Mouse (Mus musculus) WW6 (cell line): ENCODE data around the gene Hs6st2.

Experiments used
- DNase-seq: peaks from one replicate; pipeline ENCODE4 v3.0.0-alpha.2; 2013; ENCODE audit warnings: low read depth, low spot score

The Hs6st2 gene

DNA sequence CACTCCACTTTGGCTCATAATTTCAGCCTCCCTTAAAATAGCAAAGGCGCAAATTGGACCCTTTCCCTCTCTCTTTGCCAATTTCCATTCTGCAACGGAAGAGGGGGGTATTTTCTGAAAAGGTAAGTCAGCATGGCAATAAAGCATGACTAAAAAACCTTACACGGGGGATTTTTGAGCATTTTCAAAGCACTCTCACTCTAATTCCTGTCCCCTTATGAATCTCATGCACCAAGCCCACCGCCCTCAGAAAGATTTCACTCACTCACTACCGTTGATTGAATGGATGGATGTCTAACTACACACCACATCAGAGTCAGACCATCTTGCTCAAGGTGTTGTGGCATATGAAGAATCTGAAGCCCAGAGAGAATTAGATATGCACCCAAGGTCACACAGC, at the start of gene Hs6st2:
Gene Hs6st2 (minus strand): TSS at position 101 of the 400 bp plus-strand sequence.
- no peak for DNase-seq

DNA sequence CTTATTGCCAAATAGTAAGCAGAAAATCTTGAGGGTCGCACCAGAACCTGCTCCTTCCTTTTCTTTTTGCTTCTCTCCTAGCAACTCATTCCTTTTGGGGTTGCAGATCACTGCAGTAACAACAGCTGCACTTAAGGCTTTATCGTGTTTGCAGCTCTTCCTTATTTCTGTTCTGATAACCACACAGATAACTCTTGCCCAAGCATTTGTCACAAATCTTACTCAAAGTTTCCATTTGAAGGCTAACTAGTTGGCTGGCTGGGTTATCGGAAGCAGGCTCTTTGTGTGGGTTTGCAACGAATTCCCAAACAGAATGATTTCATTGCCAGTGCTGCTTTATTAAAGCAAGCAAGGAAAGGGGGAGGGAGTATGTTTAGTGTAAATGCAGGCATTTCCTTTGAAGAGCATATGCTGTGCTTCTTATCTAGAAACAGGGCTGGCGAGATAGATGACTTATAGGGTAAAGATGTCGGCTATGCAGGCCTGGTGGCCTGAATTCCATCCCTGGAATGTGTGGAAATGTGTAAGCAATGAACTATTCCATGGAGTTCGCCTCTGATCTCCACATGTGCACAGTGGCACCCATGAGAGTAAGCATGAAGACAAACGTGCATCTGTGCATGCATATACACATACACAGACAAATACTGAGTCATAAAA, 32.6 kb upstream of the Hs6st2 start:
- no peak for DNase-seq

DNA sequence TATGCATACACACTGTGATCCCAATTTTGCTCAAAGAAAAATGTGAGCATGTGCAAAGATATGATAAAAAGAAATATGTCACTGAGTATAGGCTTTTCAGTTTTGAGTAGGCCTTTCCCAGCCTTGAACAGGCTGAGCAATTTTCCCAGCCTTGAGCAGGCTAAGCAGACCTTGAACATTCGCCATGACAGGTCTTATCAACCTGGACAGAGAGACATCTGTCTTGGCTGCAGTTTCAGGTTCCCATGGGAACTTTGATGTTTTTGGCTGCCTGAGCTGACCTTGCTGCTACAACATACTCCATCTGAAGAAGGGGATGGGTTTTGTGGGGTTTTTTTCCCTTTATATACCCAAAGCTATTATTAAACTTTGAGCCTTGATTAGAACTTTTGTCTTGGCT, 31.3 kb upstream of the Hs6st2 start:
- no peak for DNase-seq

DNA sequence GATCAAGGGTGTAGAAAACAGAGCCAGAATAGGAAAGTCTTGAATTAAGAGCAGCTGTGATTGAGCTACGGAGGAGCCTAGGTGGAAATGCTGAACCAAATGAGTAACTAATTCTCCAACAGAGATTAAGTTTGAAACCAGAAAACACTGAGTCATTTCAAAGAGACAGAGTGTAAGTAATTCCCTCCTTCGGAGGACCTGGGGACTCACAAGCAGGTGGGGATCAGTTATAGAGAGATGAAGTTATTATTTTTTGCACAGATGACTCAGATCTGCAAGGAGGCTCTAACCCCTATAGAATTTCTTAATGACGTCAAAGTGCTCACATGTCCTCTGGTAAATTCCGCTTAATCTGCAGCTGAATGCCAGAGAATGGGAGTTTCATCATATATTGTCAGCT, 21.2 kb upstream of the Hs6st2 start:
- DNase-seq = no peak

DNA sequence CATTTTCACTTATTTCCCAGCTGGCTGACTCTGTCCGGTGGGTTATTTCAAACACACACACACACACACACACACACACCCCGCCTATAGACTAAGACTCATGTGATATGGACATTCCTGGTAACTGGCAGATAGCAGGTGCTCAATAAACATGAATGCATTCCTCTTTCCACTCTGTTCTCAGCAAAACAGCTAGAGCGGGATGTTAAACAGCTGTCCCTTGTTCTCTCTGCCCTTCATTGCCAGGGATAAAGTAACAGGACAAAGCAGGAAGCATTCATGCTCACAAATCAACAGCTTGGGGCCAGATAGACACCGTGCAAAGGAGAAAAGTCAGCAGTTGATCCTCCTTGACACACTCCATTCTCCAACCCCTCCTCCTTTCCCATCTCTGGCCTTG, 17.4 kb upstream of the Hs6st2 start:
- DNase-seq = no peak

DNA sequence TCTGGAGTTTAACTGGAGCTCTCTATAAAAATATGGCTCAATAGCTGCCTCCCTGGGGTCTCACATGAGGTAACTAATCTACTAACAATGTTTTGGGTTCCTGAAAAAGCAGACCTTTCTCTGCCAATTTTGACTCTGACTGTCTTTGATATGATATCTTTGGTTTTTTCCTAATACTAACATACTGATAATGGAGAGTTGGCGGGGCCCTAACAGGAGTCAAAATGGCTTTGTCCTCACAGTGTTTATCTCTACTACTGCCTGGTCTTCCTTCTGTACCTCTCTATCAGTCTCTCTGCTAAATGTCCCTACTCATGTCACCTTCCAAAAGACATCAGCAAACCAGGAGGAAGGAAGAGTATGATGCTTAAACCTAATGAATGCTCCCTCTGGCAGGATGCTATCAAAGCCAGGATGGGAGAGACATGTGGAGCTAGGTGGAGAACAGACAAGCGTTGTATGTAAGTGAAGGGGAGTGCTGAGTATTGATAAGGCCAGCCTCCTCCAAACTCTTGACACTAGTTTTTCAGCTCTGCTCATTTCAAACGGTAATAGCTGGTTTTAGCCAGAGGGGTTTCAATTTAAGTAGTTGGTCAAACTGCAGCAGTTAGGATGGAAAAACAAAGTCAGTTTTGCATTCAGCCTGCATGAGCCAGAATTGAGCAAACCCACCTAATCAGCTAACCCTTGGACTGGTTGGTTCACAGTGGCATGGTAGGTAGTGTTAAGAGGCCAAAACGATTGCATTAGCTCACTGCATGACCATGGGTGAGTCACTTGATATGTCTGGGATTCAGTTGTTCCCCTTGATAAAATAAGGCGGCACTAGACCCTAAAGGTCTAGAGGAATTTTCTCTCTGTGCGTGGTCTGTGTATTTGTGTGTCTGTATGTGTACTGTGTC, 4.6 kb upstream of the Hs6st2 start:
- DNase-seq = no peak

DNA sequence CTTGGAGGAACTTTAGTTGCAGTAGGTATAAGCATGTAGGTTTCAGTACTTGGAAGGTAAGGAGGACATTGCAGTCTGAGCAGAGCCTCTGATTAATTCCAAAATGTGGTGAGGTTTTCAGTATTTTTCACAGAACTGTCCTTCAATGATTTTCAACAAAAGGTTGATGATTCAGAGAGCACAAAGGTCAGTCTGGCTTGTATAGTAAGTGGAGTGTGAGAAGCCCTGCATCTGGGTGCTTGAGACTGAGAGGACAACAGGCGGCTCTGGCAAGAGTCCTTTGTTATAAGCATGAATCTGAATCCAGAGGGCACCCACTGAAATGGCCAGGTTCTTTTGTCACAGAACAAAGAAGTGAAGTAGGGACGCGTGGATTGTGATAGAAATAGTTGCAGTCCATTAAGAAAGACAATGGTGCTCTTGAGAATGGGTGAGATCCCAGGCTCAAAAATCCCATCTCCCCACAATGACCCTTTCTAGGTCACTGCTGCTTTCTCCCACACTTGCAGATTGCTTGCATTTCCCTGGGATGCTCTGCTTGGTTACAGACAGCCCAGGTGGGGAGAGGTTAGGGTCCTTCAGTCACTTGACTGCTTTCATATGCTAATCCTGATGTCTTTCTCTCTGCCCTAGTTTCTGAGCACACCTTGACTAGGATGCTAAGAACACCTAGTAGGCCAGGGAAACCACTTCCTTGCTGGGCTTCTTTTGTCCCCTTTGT, 2.8 kb upstream of the Hs6st2 start:
- no peak for DNase-seq

DNA sequence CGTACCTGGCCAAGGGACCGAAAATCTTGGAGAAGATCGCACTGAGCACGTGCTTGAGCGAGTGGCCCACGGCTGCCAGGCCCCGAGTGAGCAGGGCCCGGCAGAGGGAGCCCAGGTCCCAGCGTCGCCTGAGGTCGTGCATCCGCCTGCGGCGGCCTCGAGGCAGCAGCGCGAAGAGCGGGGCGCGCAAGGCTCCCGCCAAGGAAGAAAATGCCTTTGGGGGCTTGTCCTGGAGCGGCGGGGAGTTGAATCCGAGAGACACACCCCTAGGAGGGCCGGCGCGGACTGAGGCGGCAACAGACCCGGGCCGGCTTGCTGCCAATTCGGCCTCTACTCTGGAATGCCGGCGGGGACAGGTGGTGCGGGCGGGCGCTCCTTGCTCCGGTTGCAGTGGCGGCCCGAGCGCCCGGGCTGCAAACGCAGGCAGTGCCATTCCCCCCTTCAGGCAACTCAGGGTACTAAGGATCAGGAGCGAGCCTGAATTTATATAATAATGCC, 437 bp downstream of the Hs6st2 start:
- no peak for DNase-seq

DNA sequence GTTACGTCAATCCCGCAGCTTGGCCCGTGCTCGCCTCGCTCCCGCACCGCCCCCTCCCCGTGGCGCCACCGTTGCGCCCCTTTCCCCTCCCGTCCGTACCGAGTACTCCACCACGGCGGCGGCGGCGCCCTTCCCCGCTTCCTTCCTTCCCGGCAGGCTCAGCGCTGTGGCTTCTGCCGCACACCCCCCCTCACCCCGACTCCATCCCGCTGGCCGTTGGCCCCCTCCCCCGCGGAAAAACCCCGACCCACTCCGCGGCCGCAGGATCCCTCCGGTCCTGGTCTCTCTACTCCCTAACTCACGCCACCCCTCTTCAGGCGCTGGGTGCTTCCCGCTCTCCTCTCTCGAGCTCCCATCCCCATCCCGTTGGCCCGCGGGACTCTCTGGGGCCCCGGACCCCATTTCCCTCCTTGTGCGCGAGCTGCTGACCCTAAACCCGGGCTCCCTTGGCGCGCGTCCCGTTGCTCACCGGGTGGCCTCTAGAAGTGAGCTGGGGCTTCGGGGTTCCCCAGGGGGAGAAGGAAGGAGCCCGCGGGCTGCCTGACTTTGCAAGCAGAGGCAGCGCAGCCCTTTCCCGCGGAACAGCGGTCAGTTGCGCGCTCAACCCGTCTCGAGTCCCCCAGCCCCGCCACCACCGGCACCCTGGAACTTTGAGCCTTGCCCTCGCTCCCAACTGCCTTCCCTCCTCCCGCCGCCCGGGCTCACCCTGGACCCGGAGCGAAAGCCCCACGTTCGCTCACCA, 1.1 kb downstream of the Hs6st2 start:
- DNase-seq = no peak

DNA sequence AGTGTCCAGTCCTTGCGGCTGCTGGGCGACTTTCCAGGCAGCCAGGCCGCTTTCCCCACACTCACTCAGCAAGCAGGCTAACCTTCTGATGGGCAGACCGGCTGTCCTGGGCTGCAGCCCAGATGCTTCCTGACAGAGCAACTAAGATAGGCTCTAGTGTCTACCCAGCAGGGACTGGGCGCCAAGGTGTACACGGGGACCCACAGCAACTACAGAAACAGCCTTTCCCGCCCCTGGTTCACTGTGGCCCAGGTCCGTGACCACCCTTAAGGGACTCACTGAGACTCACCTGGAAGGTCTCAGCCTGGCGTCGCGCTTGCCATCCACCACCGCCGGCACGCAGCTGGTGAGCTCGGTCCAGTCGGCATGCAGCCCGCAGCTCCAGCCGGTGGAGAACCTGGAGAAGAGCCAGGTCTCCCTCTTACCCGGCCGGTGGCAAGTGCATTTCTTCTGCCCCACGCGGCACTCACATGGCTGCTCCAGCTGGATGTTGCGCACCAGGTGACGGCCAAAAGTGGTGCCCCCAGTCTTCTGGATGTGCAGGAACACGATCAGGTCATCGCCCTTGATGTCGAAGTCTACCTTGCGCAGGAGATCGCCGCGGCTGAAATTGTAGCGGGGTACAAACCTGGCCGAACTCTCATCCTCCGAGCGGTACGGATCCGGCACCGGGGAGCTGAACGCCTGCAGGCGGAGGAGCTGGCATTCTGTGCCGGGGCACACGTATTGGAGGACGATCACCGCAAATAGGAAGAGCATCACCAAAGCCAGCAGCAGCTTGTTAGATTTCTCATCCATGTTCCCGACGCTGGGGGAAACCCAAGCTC, 1.8 kb downstream of the Hs6st2 start:
- no peak for DNase-seq

DNA sequence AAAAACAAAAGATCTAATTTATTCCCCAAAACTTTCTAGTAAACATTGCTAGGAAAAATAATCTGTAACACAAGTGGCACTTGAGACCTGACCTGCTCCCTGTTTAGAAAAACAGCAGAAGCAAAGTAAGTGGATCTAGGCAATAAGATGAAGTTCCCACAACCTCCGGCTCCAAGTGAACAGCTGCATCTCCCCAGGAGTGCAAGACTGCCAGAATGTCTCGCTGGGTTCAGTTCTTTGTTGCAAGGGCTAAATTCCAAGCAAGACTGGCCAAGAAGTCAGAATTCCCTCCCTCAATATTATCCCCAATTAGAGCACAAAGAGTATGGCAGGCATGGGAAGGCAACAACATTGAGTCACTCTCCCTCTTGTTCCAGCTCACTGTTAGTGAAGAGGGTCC, 23.4 kb downstream of the Hs6st2 start:
- no peak for DNase-seq

DNA sequence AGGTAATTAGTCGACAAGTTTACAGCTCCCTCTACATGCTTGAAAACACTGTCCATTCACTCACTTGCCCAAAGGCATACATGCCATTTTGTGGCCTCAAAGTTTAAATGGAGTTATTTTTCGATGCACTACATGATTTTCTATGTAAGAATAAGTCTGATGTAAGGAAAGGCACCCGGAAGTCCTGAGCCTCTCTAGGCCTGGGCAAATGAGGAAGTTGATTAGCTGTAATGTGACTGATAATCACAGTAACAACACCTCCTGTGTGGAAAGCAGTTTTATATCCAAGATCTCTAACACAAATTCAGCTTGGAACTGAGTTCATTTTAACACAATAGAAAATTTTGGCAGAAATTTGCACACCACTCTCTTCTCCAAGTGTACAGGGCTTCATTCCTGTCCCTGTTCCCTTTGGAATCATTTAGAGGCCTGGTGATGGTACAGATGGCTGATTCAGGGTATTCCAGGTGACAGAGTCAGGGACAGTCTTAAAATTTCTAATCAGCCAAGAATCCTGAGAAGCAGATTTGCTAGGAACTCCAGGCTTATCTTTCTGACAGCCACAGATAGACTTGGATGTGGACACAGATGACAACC, 38.9 kb downstream of the Hs6st2 start:
- no peak for DNase-seq

DNA sequence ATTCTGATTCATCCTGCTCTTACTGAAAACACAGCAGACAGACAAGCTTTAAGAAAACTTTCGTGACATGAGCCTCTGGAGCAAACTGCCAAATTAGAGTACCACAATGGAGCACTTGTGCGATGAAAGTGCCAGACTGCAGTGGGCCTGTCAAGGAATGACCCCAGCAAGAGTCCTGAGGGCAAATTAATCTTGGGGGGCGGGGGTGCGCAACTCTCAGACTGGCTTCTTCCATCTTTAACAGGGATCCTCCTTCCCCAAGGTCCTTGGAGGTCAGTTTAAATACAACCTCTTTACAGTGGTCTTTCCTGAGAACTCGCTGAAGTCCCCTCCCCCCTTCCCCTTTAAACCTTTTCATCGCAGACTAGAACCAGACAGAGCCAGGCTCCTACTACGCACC, 45.9 kb downstream of the Hs6st2 start:
- no peak for DNase-seq

DNA sequence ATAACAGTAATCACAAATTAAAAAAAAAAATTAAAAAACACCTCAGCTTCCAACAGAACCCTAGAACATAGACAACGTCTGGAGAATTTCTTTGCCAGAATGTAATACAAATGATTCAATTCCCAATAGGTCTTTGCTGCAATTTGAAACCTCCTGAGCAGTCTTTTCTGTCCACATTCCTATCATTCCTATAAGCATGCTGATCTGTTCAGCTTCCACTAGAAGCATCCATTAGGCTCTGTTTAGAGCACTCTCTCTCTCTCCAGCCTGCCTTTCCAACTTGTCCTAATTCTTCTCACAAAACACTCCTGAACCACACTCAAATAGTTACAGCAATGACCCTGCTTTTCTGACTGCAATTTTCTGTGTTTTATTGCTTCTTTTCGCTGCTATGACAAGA, 50.3 kb downstream of the Hs6st2 start:
- no peak for DNase-seq

DNA sequence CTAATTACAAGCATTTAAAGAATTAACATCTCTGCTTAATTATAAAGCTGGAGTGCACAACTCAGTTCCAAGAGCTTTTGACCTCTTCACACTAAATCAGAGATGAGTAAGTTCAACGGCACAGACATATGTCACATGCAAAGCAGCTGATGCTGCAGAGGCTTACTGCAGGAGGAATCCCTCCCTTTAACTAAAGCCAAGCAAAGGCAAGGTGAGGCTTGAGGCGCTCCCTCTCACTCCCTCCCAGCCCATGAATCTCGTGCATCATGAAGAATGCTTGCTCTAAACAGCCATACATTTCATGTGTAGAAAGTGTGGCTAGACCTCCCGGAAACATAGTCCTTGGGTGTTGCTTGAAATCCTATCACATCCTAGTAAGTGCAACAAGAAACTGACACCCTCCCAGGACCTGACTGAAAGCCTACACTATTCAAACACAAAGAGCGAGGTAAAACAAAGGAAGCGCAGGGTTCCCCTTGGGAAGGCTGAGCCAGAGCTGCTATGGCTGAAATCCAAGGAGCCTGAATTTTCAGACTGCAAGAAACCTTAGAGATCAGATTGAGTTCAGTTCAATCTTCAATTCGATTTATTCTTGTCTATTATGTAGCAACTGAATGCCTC, 67.2 kb downstream of the Hs6st2 start:
- no peak for DNase-seq

DNA sequence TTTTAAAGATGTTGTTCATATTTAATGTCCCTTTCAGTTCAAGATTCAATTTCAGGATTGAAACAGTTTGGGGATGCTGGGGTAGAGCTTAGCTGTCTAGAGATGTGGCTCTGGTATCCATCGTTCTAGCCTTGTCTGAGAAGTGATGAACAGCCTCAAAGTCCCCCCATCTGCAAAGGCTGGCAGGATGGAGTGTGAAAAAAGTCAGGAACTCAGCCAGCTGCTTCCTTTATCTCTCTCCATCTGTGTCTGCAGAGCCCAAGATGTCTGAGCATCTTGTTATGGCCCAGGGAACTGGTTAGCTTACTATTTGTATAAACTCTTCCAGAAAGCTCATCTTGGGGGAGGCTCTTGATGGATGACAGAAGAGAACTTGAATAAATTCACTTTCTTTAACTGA, 70.9 kb downstream of the Hs6st2 start:
- no peak for DNase-seq

DNA sequence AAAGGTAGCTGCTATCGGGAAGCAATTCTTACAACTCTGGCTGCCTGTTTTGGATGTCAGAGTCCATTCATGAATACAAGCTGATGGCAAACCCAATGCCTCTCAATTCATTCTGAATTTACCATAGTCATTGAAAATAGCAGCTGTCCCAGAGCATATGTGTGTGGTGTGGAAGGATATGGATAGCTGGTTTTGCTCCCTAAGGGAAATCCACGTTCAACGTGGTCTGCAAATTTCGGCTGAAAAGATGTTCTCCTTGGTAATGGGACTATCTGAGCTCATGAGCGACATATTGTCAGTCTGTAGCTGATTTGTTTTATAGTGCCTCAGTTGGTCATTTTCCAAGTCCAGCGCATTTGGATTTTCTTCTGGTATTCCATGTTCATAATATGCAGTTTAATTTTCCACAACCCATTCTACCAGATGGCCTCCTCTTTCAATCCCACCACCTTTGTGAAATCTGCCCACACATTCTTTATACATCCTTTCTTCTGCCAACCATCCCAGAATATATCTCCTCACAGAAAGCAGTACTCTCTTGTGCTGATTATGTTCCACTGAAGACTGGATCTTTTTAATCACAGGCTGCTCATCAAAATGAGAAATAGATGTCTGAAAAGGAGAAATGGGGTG, 75.3 kb downstream of the Hs6st2 start:
- DNase-seq = no peak

DNA sequence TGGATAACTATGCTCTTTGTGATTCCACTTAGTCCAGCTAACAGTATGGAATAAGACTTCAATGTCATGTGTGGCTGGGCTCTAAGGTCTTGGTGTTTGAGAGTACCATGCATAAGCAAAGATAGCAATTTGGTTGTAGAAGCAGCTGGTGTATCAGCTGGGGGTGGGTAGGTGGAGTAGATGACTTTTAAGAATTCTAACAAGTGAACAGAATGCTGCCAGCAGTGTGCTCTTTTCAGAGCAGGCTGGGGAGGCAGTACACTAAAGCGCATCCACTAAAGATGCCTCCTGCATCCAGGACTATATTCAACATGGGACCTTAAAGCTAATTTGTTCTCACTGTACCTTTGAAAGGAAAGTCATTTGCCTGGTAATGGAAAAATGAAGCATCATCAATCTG, 88.9 kb downstream of the Hs6st2 start:
- no peak for DNase-seq

DNA sequence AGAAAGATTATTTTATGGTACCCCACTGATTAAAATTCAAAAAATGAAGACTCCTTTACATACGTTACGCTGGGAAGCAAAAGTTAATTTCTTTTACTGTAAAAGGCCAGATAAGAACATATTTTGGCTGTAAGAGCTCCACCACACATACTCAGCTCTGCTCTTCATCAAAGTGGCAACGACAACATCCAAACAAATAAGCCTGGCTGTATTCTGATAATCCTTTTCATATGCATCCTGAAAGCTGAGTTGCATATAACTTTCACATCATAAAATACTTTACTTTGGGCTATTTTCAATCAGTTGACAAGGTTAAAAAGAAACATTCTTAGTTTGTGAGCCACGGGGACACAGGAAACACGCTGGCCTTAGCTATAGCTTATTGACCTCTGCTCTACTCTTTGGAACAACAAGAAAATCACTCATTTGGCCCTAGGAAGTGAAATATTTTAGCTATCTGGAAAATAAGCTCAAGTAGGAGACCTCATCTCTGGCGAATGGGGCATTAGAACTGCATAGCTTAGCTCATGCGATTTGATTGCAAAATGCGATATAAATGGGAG, 91.1 kb downstream of the Hs6st2 start:
- DNase-seq = no peak
